Mouse (Mus musculus) MEL (cell line): ENCODE measurements around the gene Btg1. TPM values are rescaled to one million over a fixed set of nuclear protein-coding genes. Genes with fewer than 3 reads are reported as not detected.

Experiments
- DNase-seq: peaks from one replicate; pipeline ENCODE4 v3.0.0; 2011; ENCODE audit warnings: low read depth, low spot score
- H3K27ac ChIP-seq: 2 replicates; pipeline ENCODE4 v1.5.1; 2012; ENCODE audit warnings: low read depth, mild to moderate bottlenecking, control low read depth, low read length, moderate library complexity; ENCODE audit not compliant: control insufficient read depth
- H3K27me3 ChIP-seq, 2 experiments: fragments of 150-350 bp in 1 of 2; sonication (generic) in 1 of 2; 2 replicates each; pipeline ENCODE4 v1.6.1; 2012; ENCODE audit warnings: low read length in 2 of 2, mild to moderate bottlenecking in 2 of 2, improper control_type of control experiment in 1 of 2, moderate library complexity in 1 of 2; ENCODE audit not compliant: insufficient read depth in 2 of 2, control insufficient read depth in 1 of 2
- H3K36me3 ChIP-seq, 2 experiments: 2 replicates each; pipeline ENCODE4 v1.6.1; 2012 to 2014; ENCODE audit warnings: low read length in 2 of 2, improper control_type of control experiment in 1 of 2, inconsistent platforms in 1 of 2, mild to moderate bottlenecking in 1 of 2; ENCODE audit not compliant: insufficient read depth in 2 of 2, control insufficient read depth in 1 of 2
- H3K4me1 ChIP-seq, 2 experiments: fragments of 150-350 bp in 1 of 2; sonication (generic) in 1 of 2; 2 replicates each; pipeline ENCODE4 v1.6.1; 2012; ENCODE audit warnings: low read length in 2 of 2, improper control_type of control experiment in 1 of 2, mild to moderate bottlenecking in 1 of 2; ENCODE audit not compliant: insufficient read depth in 2 of 2, control insufficient read depth in 1 of 2
- H3K4me3 ChIP-seq, 2 experiments: fragments of 150-350 bp in 1 of 2; sonication (generic) in 1 of 2; 2 replicates each; pipeline ENCODE4 v1.5.1; 2012; ENCODE audit warnings: low read depth in 2 of 2, low read length in 2 of 2, mild to moderate bottlenecking in 2 of 2, moderate library complexity in 2 of 2, control low read depth in 1 of 2, improper control_type of control experiment in 1 of 2; ENCODE audit not compliant: control insufficient read depth in 1 of 2, insufficient read depth in 1 of 2
- H3K79me2 ChIP-seq: 2 replicates; pipeline ENCODE4 v1.6.1; 2012; ENCODE audit warnings: mild to moderate bottlenecking, low read length, moderate library complexity; ENCODE audit not compliant: control insufficient read depth, poor library complexity, insufficient read depth
- H3K9ac ChIP-seq: 2 replicates; pipeline ENCODE4 v1.6.1; 2012; ENCODE audit warnings: low read depth, mild to moderate bottlenecking, control low read depth, low read length, moderate library complexity; ENCODE audit not compliant: control insufficient read depth, poor library complexity, severe bottlenecking
- H3K9me3 ChIP-seq: fragments of 150-350 bp; sonication (generic); replicated peaks from 2 replicates; pipeline ENCODE4 v1.6.1; 2012; ENCODE audit warnings: mild to moderate bottlenecking, low read length, improper control_type of control experiment, moderate library complexity; ENCODE audit not compliant: insufficient read depth
- CHD2 ChIP-seq: IDR thresholded peaks from 2 replicates; pipeline ENCODE4 v1.6.1; 2011; ENCODE audit warnings: low read length, improper control_type of control experiment
- ETS1 ChIP-seq: IDR thresholded peaks from 2 replicates; pipeline ENCODE4 v1.6.1; 2012; ENCODE audit warnings: low read depth, mild to moderate bottlenecking, inconsistent platforms, low read length, improper control_type of control experiment, moderate library complexity
- JUND ChIP-seq: IDR thresholded peaks from 2 replicates; pipeline ENCODE4 v1.6.1; 2011; ENCODE audit warnings: low read depth, mild to moderate bottlenecking, improper control_type of control experiment, low read length
- KAT2A ChIP-seq: conservative IDR thresholded peaks from 2 replicates; pipeline ENCODE4 v1.6.1; 2012; ENCODE audit warnings: low read depth, low read length, improper control_type of control experiment, inconsistent platforms
- MAFK ChIP-seq: IDR thresholded peaks from 2 replicates; pipeline ENCODE4 v1.6.1; 2011; ENCODE audit warnings: low read depth, mild to moderate bottlenecking, low read length, improper control_type of control experiment, borderline replicate concordance
- MYB ChIP-seq: IDR thresholded peaks from 2 replicates; pipeline ENCODE4 v1.6.1; 2011; ENCODE audit warnings: mild to moderate bottlenecking, low read depth, low read length, improper control_type of control experiment
- MYC ChIP-seq: IDR thresholded peaks from 2 replicates; pipeline ENCODE4 v1.6.1; 2011; ENCODE audit warnings: low read depth, mild to moderate bottlenecking, low read length, improper control_type of control experiment, moderate library complexity
- NRF1 ChIP-seq: IDR thresholded peaks from 2 replicates; pipeline ENCODE4 v1.6.1; 2014; ENCODE audit warnings: low read depth, mild to moderate bottlenecking, inconsistent platforms, low read length, improper control_type of control experiment, moderate library complexity; ENCODE audit not compliant: poor library complexity, insufficient read depth, severe bottlenecking
- RAD21 ChIP-seq: IDR thresholded peaks from 2 replicates; pipeline ENCODE4 v1.6.1; 2011; ENCODE audit warnings: mild to moderate bottlenecking, low read depth, low read length, improper control_type of control experiment
- RCOR1 ChIP-seq: IDR thresholded peaks from 2 replicates; pipeline ENCODE4 v1.6.1; 2012; ENCODE audit warnings: low read depth, mild to moderate bottlenecking, inconsistent platforms, low read length, improper control_type of control experiment
- SIN3A ChIP-seq: IDR thresholded peaks from 2 replicates; pipeline ENCODE4 v1.6.1; 2012; ENCODE audit warnings: low read length, improper control_type of control experiment, inconsistent platforms
- TAL1 ChIP-seq: IDR thresholded peaks from 2 replicates; pipeline ENCODE4 v1.6.1; 2012; ENCODE audit warnings: mild to moderate bottlenecking, inconsistent platforms, low read length, moderate library complexity, mixed read lengths
- TCF12 ChIP-seq: IDR thresholded peaks from 2 replicates; pipeline ENCODE4 v1.6.1; 2014; ENCODE audit warnings: low read depth, mild to moderate bottlenecking, inconsistent platforms, low read length, improper control_type of control experiment, moderate library complexity
- UBTF ChIP-seq: IDR thresholded peaks from 2 replicates; pipeline ENCODE4 v1.6.1; 2012; ENCODE audit warnings: low read depth, mild to moderate bottlenecking, inconsistent platforms, low read length, improper control_type of control experiment, moderate library complexity, borderline replicate concordance; ENCODE audit not compliant: insufficient read depth
- USF1 ChIP-seq: IDR thresholded peaks from 2 replicates; pipeline ENCODE4 v1.6.1; 2014; ENCODE audit warnings: low read depth, mild to moderate bottlenecking, inconsistent platforms, low read length, improper control_type of control experiment, moderate library complexity
- USF2 ChIP-seq, 2 experiments: IDR thresholded peaks; 2 replicates each; pipeline ENCODE4 v1.6.1; 2011 to 2012; ENCODE audit warnings: improper control_type of control experiment in 2 of 2, low read length in 2 of 2, borderline replicate concordance in 1 of 2, inconsistent platforms in 1 of 2, low read depth in 1 of 2, mild to moderate bottlenecking in 1 of 2; ENCODE audit not compliant: insufficient read depth in 1 of 2
- ZNF384 ChIP-seq: IDR thresholded peaks from 2 replicates; pipeline ENCODE4 v1.6.1; 2012; ENCODE audit warnings: low read depth, mild to moderate bottlenecking, inconsistent platforms, low read length, improper control_type of control experiment
- polyA plus RNA-seq, 2 experiments: library from polyadenylated mRNA; stranded (reverse) in 1 of 2; unstranded in 1 of 2; fragments of >175 nt in 1 of 2; fragments of >200 nt in 1 of 2; gene quantifications; 2 replicates each; pipeline versions ENCODE4 v1.2.1 to v1.2.4; 2012; ENCODE audit warnings: low replicate concordance in 2 of 2, low read depth in 1 of 2; ENCODE audit not compliant: insufficient read length in 2 of 2, insufficient read depth in 1 of 2, missing spikeins in 1 of 2
- total RNA-seq: library from RNA; depleted of rRNA; stranded (reverse); fragments of 300-350 nt; gene quantifications from 2 replicates; pipeline ENCODE4 v1.2.3, GENCODE M21; 2012

Gene Btg1
- total and polyA plus RNA-seq, 3 experiments: 2.0 to 4.8 TPM; not detected in 1

DNA sequence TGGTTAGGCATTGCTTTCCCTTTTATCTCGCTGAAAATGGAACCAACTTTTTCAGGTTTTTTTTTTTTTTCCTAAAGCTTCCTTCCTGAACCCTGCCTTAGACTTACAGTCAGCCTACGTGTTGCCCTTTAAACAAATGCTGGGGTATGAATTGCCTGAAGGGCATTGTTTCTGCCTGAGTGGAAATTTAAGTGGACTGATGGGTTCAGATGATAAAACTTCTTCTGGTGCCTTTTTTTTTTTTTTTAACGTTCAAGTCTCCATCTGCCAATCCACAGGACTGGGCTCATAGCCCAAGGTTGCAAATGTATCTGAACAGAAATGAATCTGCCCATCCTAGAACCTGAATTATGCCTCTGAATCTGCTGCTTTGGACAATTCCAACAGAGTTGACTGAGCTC, 31.4 kb downstream of the Btg1 start:
- no peak for DNase-seq

DNA sequence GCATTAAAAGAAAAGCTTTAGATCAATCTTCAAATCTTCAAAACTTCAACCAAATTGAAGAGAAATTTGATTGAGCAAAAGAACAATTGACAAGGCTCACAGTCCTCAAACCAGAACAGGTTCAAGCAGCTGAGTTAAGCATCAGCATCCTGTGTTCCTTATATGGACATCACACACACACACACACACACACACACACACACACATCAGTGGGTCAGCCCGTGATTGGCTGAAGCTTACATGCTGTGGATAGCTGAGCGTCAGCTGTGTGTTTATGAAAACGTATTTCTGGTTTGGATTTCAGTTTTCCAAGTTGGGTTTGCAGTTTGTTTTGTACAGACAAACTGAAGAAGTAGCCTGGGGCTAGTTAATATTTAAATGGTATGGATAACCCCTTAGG, 32.7 kb downstream of the Btg1 start:
- no peaks in the 10 kb centered on the region for H3K79me2 ChIP-seq
- DNase-seq: no peak
- no peaks in the 10 kb centered on the region for H3K27me3 ChIP-seq
- TF ChIP-seq MAFK: no peak
- no peak for TF ChIP-seq TCF12
- no peak for TF ChIP-seq USF1
- TF ChIP-seq RAD21: no peak
- TF ChIP-seq SIN3A: no peak
- TF ChIP-seq CHD2: no peak
- TF ChIP-seq UBTF: no peak
- TF ChIP-seq TAL1: no peak
- no peak for TF ChIP-seq MYC
- TF ChIP-seq MYB: no peak
- TF ChIP-seq ETS1: no peak
- TF ChIP-seq, all 39 proteins: peak for 0
- no peak overlapping the region for H3K4me3 ChIP-seq
- H3K36me3 ChIP-seq: no peaks in the 10 kb centered on the region
- H3K4me1 ChIP-seq: no peaks in the 10 kb centered on the region
- H3K9ac ChIP-seq: no peak overlapping the region
- H3K9me3 ChIP-seq: no peaks in the 10 kb centered on the region
- H3K27ac ChIP-seq: no peak overlapping the region

More for the DNA sequence above, 31.4 kb downstream of the Btg1 start:
- Histone ChIP-seq H3K79me2 (no peaks in the 10 kb centered on the region), H3K27me3 (no peaks in the 10 kb centered on the region), H3K9ac (no peak overlapping the region), H3K4me1 (no peaks in the 10 kb centered on the region)
- TF ChIP-seq RCOR1 (no peak), KAT2A (no peak), ZNF384 (0 out of 2 replicates have a peak, but pooled peaks have one; percentile 41), JUND (no peak)
- TF ChIP-seq, all 39 proteins: peak for 1
- Histone ChIP-seq H3K4me3 (no peak overlapping the region), H3K9me3 (no peaks in the 10 kb centered on the region), H3K36me3 (no peaks in the 10 kb centered on the region), H3K27ac (no peak overlapping the region)

DNA sequence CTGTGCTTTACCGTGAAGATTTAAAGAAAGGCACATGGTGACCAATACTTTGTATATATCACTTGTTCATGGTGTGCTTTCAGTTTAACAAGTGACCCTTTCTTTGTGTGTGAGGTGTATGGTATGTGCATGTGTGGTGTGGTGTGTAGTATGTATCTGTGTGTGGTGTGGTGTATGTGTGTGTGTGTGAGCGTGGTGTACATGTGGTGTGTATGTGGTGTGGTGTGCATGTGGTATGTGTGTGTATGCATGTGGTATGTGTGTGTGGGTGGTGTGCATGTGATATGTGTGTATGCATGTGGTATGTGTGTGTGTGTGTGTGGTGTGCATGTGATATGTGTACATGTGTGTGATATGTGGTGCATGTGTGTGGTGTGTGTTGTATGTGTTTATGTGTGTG, 35.6 kb downstream of the Btg1 start:
- no peak for DNase-seq
- H3K27me3 ChIP-seq: no peaks in the 10 kb centered on the region; a peak in 1 of 4 replicates
- no peak overlapping the region for H3K27ac ChIP-seq
- no peaks in the 10 kb centered on the region for H3K36me3 ChIP-seq
- TF ChIP-seq USF2 (IDR thresholded peaks at IDR 0.05; ENCODE audit: borderline replicate concordance in 1 of 2, insufficient read depth in 1 of 2, low read depth in 1 of 2, low read length in 2 of 2): no peak
- TF ChIP-seq NRF1: no peak
- no peaks in the 10 kb centered on the region for H3K9me3 ChIP-seq
- no peaks in the 10 kb centered on the region for H3K4me1 ChIP-seq
- no peaks in the 10 kb centered on the region for H3K79me2 ChIP-seq
- no peak overlapping the region for H3K4me3 ChIP-seq
- H3K9ac ChIP-seq: no peak overlapping the region
